26 mouse cellular contexts compared by ENCODE assay signal in the genomic region with DNA sequence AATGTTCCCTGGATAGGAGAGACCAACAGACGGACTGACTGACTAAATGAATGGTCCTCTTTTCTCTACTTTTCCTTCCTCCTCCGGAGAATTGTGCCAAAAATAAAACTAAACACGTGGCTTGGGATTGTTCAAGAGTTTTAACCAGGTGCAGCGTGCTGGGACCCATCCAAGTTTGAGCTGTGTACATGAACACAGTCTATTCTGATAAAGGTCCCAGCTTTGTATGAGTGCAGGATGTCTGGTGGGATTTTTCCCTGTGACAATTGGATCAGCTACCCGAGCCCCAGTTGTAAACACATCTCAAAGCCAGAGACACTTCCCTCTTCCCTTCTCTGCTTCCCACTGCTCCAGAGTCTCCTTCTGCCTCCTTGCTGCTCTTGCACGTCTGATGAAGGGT. TPM values are rescaled to one million over a fixed set of nuclear protein-coding genes. Genes with fewer than 3 reads are reported as not detected.
DNase-seq lines count a peak whose midpoint lies in the region; ATAC-seq and TF ChIP-seq lines count a peak whose summit lies in the region.
"Had no signal": no experiment of that assay in that cellular context is flagged by ENCODE, and none has a peak within 500 bp of the region (broad histone marks: within the 10 kb centered on the region; RNA-seq: fewer than 3 reads in every experiment).

No protein-coding gene starts in this region.

- DNase-seq in heart, adult 2 months, result no peak
- DNase-seq in kidney, adult 2 months, result peak; percentile 69
- no peak for DNase-seq in kidney, postnatal 25 days
- DNase-seq in liver, adult 2 months (ENCODE audit: extremely low read depth, low read depth, low spot score), result peak; percentile 69
- DNase-seq in liver, embryonic 11.5 days (ENCODE audit: low spot score), result no peak
- no peak for DNase-seq in stomach, postnatal 0 days (ENCODE audit: low spot score)
- DNase-seq: adrenal gland, postnatal 14 days; cerebellum, adult 2 months; cerebellum, postnatal 36 days; embryo, embryonic 11 days; gastrocnemius, adult 2 months; layer of hippocampus, adult 9-11 months; lung, postnatal 4 days; midbrain, embryonic 14.5 days; right cerebral cortex, postnatal 14 days had no signal

- 25% methylated on average over 6 of the region's 6 CpGs for WGBS in heart, embryonic 13.5 days
- WGBS in heart, adult 2 months, result 19% methylated on average over 6 of the region's 6 CpGs
- WGBS in kidney, adult 2 months, result 36% methylated on average over 6 of the region's 6 CpGs
- 26% methylated on average over 6 of the region's 6 CpGs for WGBS in liver, adult 2 months
- WGBS in liver, embryonic 11.5 days, result 52% methylated on average over 6 of the region's 6 CpGs
- WGBS in stomach, postnatal 0 days, result 35% methylated on average over 6 of the region's 6 CpGs

- TF ChIP-seq POLR2A in heart, adult 2 months (IDR thresholded peaks at IDR 0.05; ENCODE audit: insufficient read depth, low read depth, low read length), result no peak
- no peak for TF ChIP-seq POLR2A in kidney, adult 2 months (IDR thresholded peaks at IDR 0.05; ENCODE audit: low read depth, low read length)
- no peak for TF ChIP-seq POLR2A in liver, adult 2 months (IDR thresholded peaks at IDR 0.05; ENCODE audit: extremely low read depth, insufficient read depth, low read length)

- H3K27ac ChIP-seq in heart, embryonic 13.5 days (replicated peaks), result peak overlapping the region; percentile 28; the same call in 1 of the 2 replicates
- no peak overlapping the region for H3K27ac ChIP-seq in heart, adult 2 months
- H3K27ac ChIP-seq in kidney, adult 2 months (ENCODE audit: insufficient read depth, low read depth, low read length), result peak overlapping the region; percentile 69
- no peak overlapping the region for H3K27ac ChIP-seq in liver, adult 2 months (replicated peaks; ENCODE audit: insufficient read depth, low read depth, low read length)
- no peak overlapping the region for H3K27ac ChIP-seq in liver, embryonic 11.5 days (ENCODE audit: low read depth, low read length)
- H3K27ac ChIP-seq in stomach, postnatal 0 days (replicated peaks), result no peak overlapping the region
- H3K27ac ChIP-seq: embryonic facial prominence, embryonic 15.5 days; gastrocnemius, adult 2 months; hindbrain, embryonic 14.5 days; limb, embryonic 13.5 days; lung, embryonic 15.5 days had no signal

- peaks cover 20% of the 10 kb centered on the region for H3K4me1 ChIP-seq in heart, embryonic 13.5 days
- no peaks in the 10 kb centered on the region for H3K4me1 ChIP-seq in heart, adult 2 months (ENCODE audit: control insufficient read depth, insufficient read depth, low read length)
- H3K4me1 ChIP-seq in kidney, adult 2 months (ENCODE audit: control insufficient read depth, insufficient read depth, low read length), result peaks cover 65% of the 10 kb centered on the region
- H3K4me1 ChIP-seq in liver, adult 2 months (ENCODE audit: control insufficient read depth, insufficient read depth, low read length), result peaks cover 21% of the 10 kb centered on the region
- H3K4me1 ChIP-seq in liver, embryonic 11.5 days (replicated peaks; ENCODE audit: control insufficient read depth, insufficient read depth, low read length), result 0 out of 2 replicates have a peak, but pooled peaks cover 2% of the 10 kb centered on the region
- H3K4me1 ChIP-seq in stomach, postnatal 0 days (replicated peaks; ENCODE audit: control insufficient read depth, insufficient read depth), result no peaks in the 10 kb centered on the region
- H3K4me1 ChIP-seq: embryonic facial prominence, embryonic 15.5 days; lung, embryonic 15.5 days had no signal

- no peaks in the 10 kb centered on the region for H3K36me3 ChIP-seq in heart, embryonic 13.5 days
- H3K36me3 ChIP-seq in heart, adult 2 months (ENCODE audit: control insufficient read depth, insufficient read depth, low read length), result no peaks in the 10 kb centered on the region
- no peaks in the 10 kb centered on the region for H3K36me3 ChIP-seq in kidney, adult 2 months (ENCODE audit: control insufficient read depth, insufficient read depth, low read length)
- H3K36me3 ChIP-seq in liver, adult 2 months (ENCODE audit: control insufficient read depth, insufficient read depth, low read length), result no peaks in the 10 kb centered on the region
- H3K36me3 ChIP-seq in liver, embryonic 11.5 days (ENCODE audit: control insufficient read depth, insufficient read depth, low read length), result no peaks in the 10 kb centered on the region
- H3K36me3 ChIP-seq in stomach, postnatal 0 days (ENCODE audit: control insufficient read depth, insufficient read depth, low read length), result no peaks in the 10 kb centered on the region
- H3K36me3 ChIP-seq: embryonic facial prominence, embryonic 15.5 days; limb, embryonic 13.5 days; lung, embryonic 15.5 days had no signal

- H3K27me3 ChIP-seq in heart, embryonic 13.5 days (replicated peaks), result peaks cover 16% of the 10 kb centered on the region
- no peaks in the 10 kb centered on the region for H3K27me3 ChIP-seq in heart, adult 2 months (ENCODE audit: control insufficient read depth, insufficient read depth, low read length)
- H3K27me3 ChIP-seq in kidney, adult 2 months (replicated peaks; ENCODE audit: control insufficient read depth, insufficient read depth, low read length), result no peaks in the 10 kb centered on the region
- H3K27me3 ChIP-seq in liver, adult 2 months (ENCODE audit: control insufficient read depth, insufficient read depth, low read length), result no peaks in the 10 kb centered on the region
- no peaks in the 10 kb centered on the region for H3K27me3 ChIP-seq in liver, embryonic 11.5 days (replicated peaks; ENCODE audit: control insufficient read depth, insufficient read depth, low read length)
- no peaks in the 10 kb centered on the region for H3K27me3 ChIP-seq in stomach, postnatal 0 days (ENCODE audit: control insufficient read depth, insufficient read depth, low read length)
- H3K27me3 ChIP-seq: lung, embryonic 15.5 days had no signal

- no peak overlapping the region for H3K4me3 ChIP-seq in heart, embryonic 13.5 days
- H3K4me3 ChIP-seq in heart, adult 2 months, result no peak overlapping the region
- H3K4me3 ChIP-seq in kidney, adult 2 months (ENCODE audit: insufficient read depth, low read depth, low read length), result no peak overlapping the region
- H3K4me3 ChIP-seq in liver, adult 2 months (ENCODE audit: insufficient read depth, low read depth, low read length), result no peak overlapping the region
- no peak overlapping the region for H3K4me3 ChIP-seq in liver, embryonic 11.5 days (ENCODE audit: low read depth, low read length)
- no peak overlapping the region for H3K4me3 ChIP-seq in stomach, postnatal 0 days (ENCODE audit: low read depth, low read length)
- H3K4me3 ChIP-seq: embryonic facial prominence, embryonic 15.5 days; gastrocnemius, adult 2 months; limb, embryonic 13.5 days; lung, embryonic 15.5 days had no signal

- intact Hi-C loops in heart, adult 2 months (cut with DNase I), result loop anchor here (5.0 kb wide), 3 partner anchors 127 to 387 kb away; a partner anchor contains a TSS

- ATAC-seq in heart, embryonic 13.5 days (ENCODE audit: extremely low read depth, insufficient number of reproducible peaks, low FRiP score, low TSS enrichment), result no peak
- no peak for ATAC-seq in liver, embryonic 11.5 days (replicated peaks; ENCODE audit: low FRiP score)
- 0 out of 2 replicates have a peak, but pooled peaks have one; percentile 33 for ATAC-seq in stomach, postnatal 0 days (ENCODE audit: low FRiP score, low TSS enrichment)
- ATAC-seq: CD4-positive, CD25-positive, alpha-beta regulatory T cell, adult 4 months; forebrain, embryonic 14.5 days; inflammation-experienced regulatory T-cells, adult 6 months had no signal

- H3K9me3 ChIP-seq in heart, embryonic 13.5 days, result no peaks in the 10 kb centered on the region
- no peaks in the 10 kb centered on the region for H3K9me3 ChIP-seq in liver, embryonic 11.5 days (ENCODE audit: control insufficient read depth, low read length)
- no peaks in the 10 kb centered on the region for H3K9me3 ChIP-seq in stomach, postnatal 0 days (ENCODE audit: control insufficient read depth, low read length)
- H3K9me3 ChIP-seq: embryonic facial prominence, embryonic 15.5 days; limb, embryonic 13.5 days; lung, embryonic 15.5 days had no signal

- H3K9ac ChIP-seq in heart, embryonic 13.5 days, result no peak overlapping the region
- H3K9ac ChIP-seq in heart, adult 2 months (ENCODE audit: low read depth, low read length), result no peak overlapping the region
- H3K9ac ChIP-seq in liver, adult 2 months (ENCODE audit: low read depth, low read length), result no peak overlapping the region
- H3K9ac ChIP-seq in liver, embryonic 11.5 days (ENCODE audit: low read depth, low read length), result no peak overlapping the region
- no peak overlapping the region for H3K9ac ChIP-seq in stomach, postnatal 0 days (ENCODE audit: low read length)
- H3K9ac ChIP-seq: embryonic facial prominence, embryonic 15.5 days; hindbrain, embryonic 14.5 days; limb, embryonic 13.5 days; lung, embryonic 15.5 days had no signal

- TF ChIP-seq CTCF in heart, adult 2 months (IDR thresholded peaks at IDR 0.05), result no peak
- no peak for TF ChIP-seq CTCF in kidney, adult 2 months (conservative IDR thresholded peaks at IDR 0.05; ENCODE audit: insufficient read depth, insufficient read length, low read depth, low read length)
- TF ChIP-seq CTCF in liver, adult 2 months (IDR thresholded peaks at IDR 0.05; ENCODE audit: low read depth, low read length), result no peak
- TF ChIP-seq CTCF in stomach, postnatal 0 days (IDR thresholded peaks at IDR 0.05; ENCODE audit: low read depth), result no peak

- H3K79me2 ChIP-seq in heart, adult 2 months (replicated peaks; ENCODE audit: control insufficient read depth, insufficient read depth, low read length), result no peaks in the 10 kb centered on the region
- H3K79me2 ChIP-seq in liver, adult 2 months (ENCODE audit: control insufficient read depth, insufficient read depth, low read length), result peaks cover 8% of the 10 kb centered on the region; the same call in 1 of the 2 replicates

- H3K4me2 ChIP-seq in heart, embryonic 13.5 days, result peak overlapping the region; percentile 5; the same call in 1 of the 2 replicates
- H3K4me2 ChIP-seq in liver, embryonic 11.5 days, result no peak overlapping the region
- H3K4me2 ChIP-seq in stomach, postnatal 0 days (replicated peaks; ENCODE audit: low read depth), result no peak overlapping the region
- H3K4me2 ChIP-seq: embryonic facial prominence, embryonic 15.5 days; hindbrain, embryonic 14.5 days; limb, embryonic 13.5 days; lung, embryonic 15.5 days had no signal

- no peak for TF ChIP-seq EP300 in heart, adult 2 months (IDR thresholded peaks at IDR 0.05; ENCODE audit: insufficient read depth, low read depth, low read length)
- TF ChIP-seq EP300 in stomach, postnatal 0 days (optimal IDR thresholded peaks at IDR 0.05), result no peak

RNA-seq across cellular contexts. Expression of a gene that starts 10.2 kb away (rescaled TPM):
- polyA plus RNA-seq in heart, embryonic 13.5 days (2015; fragmentation: Nextera tagmentation; extraction: Ambion mirVana), result 0.85 and 1.2 TPM in 2 replicates
- total RNA-seq in heart, adult 2 months (2021), result 1 to 10 TPM; 2.5 to 2.9 TPM
- 0.27 and 0.64 TPM in 2 replicates for polyA plus RNA-seq in heart, adult 2 months (2012; rRNA removed)
- 241 and 309 TPM in 2 replicates for polyA plus RNA-seq in kidney, adult 2 months (2012; rRNA removed)
- total RNA-seq in liver, adult 2 months (2014; rRNA removed), result 12.8 and 21.8 TPM in 2 replicates
- 45.9 and 49.8 TPM in 2 replicates for polyA plus RNA-seq in liver, adult 2 months (2012; rRNA removed)
- 0.90 and 1.3 TPM in 2 replicates for polyA plus RNA-seq in liver, embryonic 11.5 days (2014; fragmentation: Nextera tagmentation; extraction: Ambion mirVana)
- 0.06 and 0.15 TPM in 2 replicates for polyA plus RNA-seq in stomach, postnatal 0 days (2015; fragmentation: Nextera tagmentation; extraction: Ambion mirVana)
- total RNA-seq: left cerebral cortex, adult 18-20 months; left cerebral cortex, postnatal 25 days had no signal
- polyA plus RNA-seq: CD4-positive, CD25-positive, alpha-beta regulatory T cell, adult 4 months; forebrain, embryonic 14.5 days; frontal cortex, adult 2 months; hindbrain, embryonic 14.5 days; inflammation-experienced regulatory T-cells, adult 6 months; midbrain, embryonic 14.5 days had no signal

Comparison
In these comparisons a context has a peak if more than half of its experiments do, and no peak if none do; other contexts are left out.
1. H3K27ac ChIP-seq: peak in heart, embryonic 13.5 days (single experiment) and kidney, adult 2 months (single experiment); none in heart, adult 2 months (single experiment), liver, adult 2 months (single experiment), liver, embryonic 11.5 days (single experiment) and stomach, postnatal 0 days (single experiment).
2. DNase-seq: peak in kidney, adult 2 months (single experiment) and liver, adult 2 months (single experiment); none in heart, adult 2 months (0 of 2), kidney, postnatal 25 days (0 of 2), liver, embryonic 11.5 days (single experiment) and stomach, postnatal 0 days (single experiment).
3. RNA of a gene that starts 10.2 kb away (polyA plus RNA-seq): 241 to 309 TPM in kidney, adult 2 months and 45.9 to 49.8 TPM in liver, adult 2 months; 0.85 to 1.2 TPM in heart, embryonic 13.5 days, 0.90 to 1.3 TPM in liver, embryonic 11.5 days, 0.27 to 0.64 TPM in heart, adult 2 months and 0.06 to 0.15 TPM in stomach, postnatal 0 days; every median in the first group is over 10 times any median in the second.